Mouse (Mus musculus) gastrocnemius, postnatal 4 days (tissue): ENCODE measurements around the gene Phyhipl. TPM values are rescaled to one million over a fixed set of nuclear protein-coding genes. Genes with fewer than 3 reads are reported as not detected.

ENCODE experiments used
- DNase-seq, 2 experiments: peaks; one replicate each; pipeline ENCODE4 v3.0.0; 2021 to 2022; ENCODE audit warnings: low spot score in 2 of 2, mixed read lengths in 2 of 2
- total RNA-seq, 2 experiments: library from RNA; stranded (reverse); gene quantifications; 2 replicates each; pipeline ENCODE4 v1.2.3; 2021

The Phyhipl gene
- total RNA-seq, 2 experiments from 2014 or later: 0.34 to 0.93 TPM

GRCm38 (mm10) chr10:70635261-70635660 is 20.5 kb downstream of the Phyhipl start:
- DNase-seq: no peak

GRCm38 (mm10) chr10:70631142-70631541 is 24.6 kb downstream of the Phyhipl start:
- no peak for DNase-seq

GRCm38 (mm10) chr10:70623461-70623860 is 32.3 kb downstream of the Phyhipl start:
- no peak for DNase-seq

- no peak for DNase-seq
Observed at GRCm38 (mm10) chr10:70616377-70616776, 39.4 kb downstream of the Phyhipl start.

- no peak for DNase-seq
Observed at GRCm38 (mm10) chr10:70611633-70612032, 44.1 kb downstream of the Phyhipl start.

GRCm38 (mm10) chr10:70599925-70600305 is 55.9 kb downstream of the Phyhipl start:
- DNase-seq: peak in 1 of 2 experiments; percentile 8

GRCm38 (mm10) chr10:70599126-70599924 is 56.4 kb downstream of the Phyhipl start:
- DNase-seq: peak; percentile 18 to 23

- DNase-seq: peak in 1 of 2 experiments; percentile 27
Observed at GRCm38 (mm10) chr10:70598516-70599125, 57.1 kb downstream of the Phyhipl start.

GRCm38 (mm10) chr10:70598081-70598515 is 57.7 kb downstream of the Phyhipl start:
- DNase-seq: no peak

GRCm38 (mm10) chr10:70594007-70594406 is 61.8 kb downstream of the Phyhipl start:
- no peak for DNase-seq

GRCm38 (mm10) chr10:70586876-70587405 is 68.8 kb downstream of the Phyhipl start:
- no peak for DNase-seq

GRCm38 (mm10) chr10:70584171-70584570 is 71.6 kb downstream of the Phyhipl start:
- DNase-seq: no peak

- no peak for DNase-seq
Observed at GRCm38 (mm10) chr10:70581556-70582211, 74.1 kb downstream of the Phyhipl start.

GRCm38 (mm10) chr10:70563636-70564035 is 92.1 kb downstream of the Phyhipl start:
- peak; percentile 29 to 65 for DNase-seq

- no peak for DNase-seq
Observed at GRCm38 (mm10) chr10:70552531-70552930, 103.2 kb downstream of the Phyhipl start.

- no peak for DNase-seq
Observed at GRCm38 (mm10) chr10:70542857-70543256, 112.9 kb downstream of the Phyhipl start.

- peak in 1 of 2 experiments; percentile 18 for DNase-seq
Observed at GRCm38 (mm10) chr10:70540456-70541195, 115.1 kb downstream of the Phyhipl start.

- no peak for DNase-seq
Observed at GRCm38 (mm10) chr10:70539251-70539650, 116.5 kb downstream of the Phyhipl start.

GRCm38 (mm10) chr10:70537694-70538093 is 118.1 kb downstream of the Phyhipl start:
- DNase-seq: no peak

GRCm38 (mm10) chr10:70535401-70535800 is 120.4 kb downstream of the Phyhipl start:
- DNase-seq: no peak

GRCm38 (mm10) chr10:70534571-70534970 is 121.2 kb downstream of the Phyhipl start:
- DNase-seq: no peak
